Mouse (Mus musculus) kidney, adult 2 months (tissue): ENCODE data around the gene Jag2. TPM values are rescaled to one million over a fixed set of nuclear protein-coding genes. Genes with fewer than 3 reads are reported as not detected.

ENCODE experiments used
- DNase-seq: peaks from one replicate; pipeline ENCODE4 v3.0.0; 2021
- H3K27ac ChIP-seq: fragments of 200-500 bp; 2 replicates; pipeline ENCODE4 v1.5.1; 2012; ENCODE audit warnings: low read depth, low read length, control low read depth, inconsistent platforms; ENCODE audit not compliant: insufficient read depth
- H3K27me3 ChIP-seq: fragments of 200-500 bp; replicated peaks from 2 replicates; pipeline ENCODE4 v1.6.1; 2012; ENCODE audit warnings: mild to moderate bottlenecking, moderate library complexity, low read length, inconsistent platforms; ENCODE audit not compliant: control insufficient read depth, insufficient read depth
- H3K36me3 ChIP-seq: fragments of 200-500 bp; 2 replicates; pipeline ENCODE4 v1.6.1; 2012; ENCODE audit warnings: mild to moderate bottlenecking, moderate library complexity, low read length, inconsistent platforms; ENCODE audit not compliant: control insufficient read depth, insufficient read depth
- H3K4me1 ChIP-seq: fragments of 200-500 bp; 2 replicates; pipeline ENCODE4 v1.6.1; 2011; ENCODE audit warnings: low read length; ENCODE audit not compliant: control insufficient read depth, insufficient read depth
- H3K4me3 ChIP-seq: fragments of 200-500 bp; 2 replicates; pipeline ENCODE4 v1.5.1; 2011; ENCODE audit warnings: mild to moderate bottlenecking, low read depth, low read length, control low read depth; ENCODE audit not compliant: insufficient read depth
- CTCF ChIP-seq: fragments of 200-500 bp; conservative IDR thresholded peaks from 2 replicates; pipeline ENCODE4 v1.5.1; 2011; ENCODE audit warnings: low read depth, mild to moderate bottlenecking, control low read depth, low read length, moderate library complexity, mixed read lengths; ENCODE audit not compliant: insufficient read depth, insufficient read length
- POLR2A ChIP-seq: fragments of 200-500 bp; IDR thresholded peaks from one replicate; pipeline ENCODE4 v1.6.1; 2011; ENCODE audit warnings: low read depth, low read length, control low read depth
- WGBS: fragments of 180-500 bp; shearing (Covaris S2); methylation state at CpG from one replicate; pipeline ENCODE4 v1.1.7; 2018; 5-methylcytosine and 5-hydroxymethylcytosine counted together
- polyA plus RNA-seq: library from polyadenylated mRNA; depleted of rRNA; stranded (reverse); fragments of >200 nt; gene quantifications from 2 replicates; pipeline ENCODE4 v1.2.3, GENCODE M21; 2012; rRNA removed

The Jag2 gene
- 10.1 and 10.6 TPM in 2 replicates for polyA plus RNA-seq

DNA sequence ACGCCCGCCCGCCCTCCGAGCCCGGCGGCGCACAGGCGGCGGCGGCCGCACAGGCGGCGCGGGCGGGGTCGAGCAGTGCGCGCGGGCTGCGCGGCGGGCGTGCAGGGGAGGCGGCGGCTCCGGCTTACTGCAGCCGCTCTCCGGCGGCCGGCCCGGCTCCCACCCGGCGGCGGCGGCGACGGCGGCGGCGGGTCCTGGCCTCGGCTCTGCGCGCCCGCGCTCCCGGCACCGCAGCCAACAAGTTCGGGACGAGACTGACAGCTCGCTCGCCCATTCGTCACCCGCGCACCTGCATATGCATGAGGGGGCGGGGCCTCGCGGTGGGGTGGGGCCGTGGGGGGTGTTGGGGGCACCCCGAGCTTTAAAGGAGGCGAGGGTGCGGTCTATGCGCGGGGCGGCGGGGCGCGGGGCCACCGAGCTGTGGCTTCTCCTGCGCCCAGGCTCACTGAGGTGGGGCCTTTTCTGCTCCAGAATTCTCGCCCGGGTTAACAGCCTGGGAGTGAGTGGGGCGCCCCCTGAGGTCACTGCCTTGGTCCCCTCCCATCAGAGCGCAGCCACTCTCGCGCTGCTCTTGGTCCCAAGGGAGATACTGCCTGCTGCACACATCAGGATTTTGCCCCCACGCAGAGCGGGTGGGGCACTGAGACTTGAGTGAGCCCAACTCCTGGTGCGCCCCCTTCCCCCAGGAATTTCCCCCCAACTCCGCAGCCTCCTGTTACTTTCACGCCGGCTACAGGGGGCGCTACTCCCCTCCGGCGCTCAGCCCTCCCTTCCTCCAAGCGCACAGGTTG is at the start of gene Jag2:
Gene Jag2, minus strand, starts transcription at position 215 of the 791 bp plus-strand sequence.
- no peak within 1 kb of the TSS for H3K27ac ChIP-seq
- TF ChIP-seq CTCF = no peak
- TF ChIP-seq POLR2A = no peak
- H3K4me1 ChIP-seq = no peaks in the 10 kb centered on the region
- H3K4me3 ChIP-seq = peak within 1 kb of the TSS; percentile 58
- peaks cover 2% of the 10 kb centered on the region; the same call in 1 of the 2 replicates for H3K27me3 ChIP-seq
- 18% methylated on average over 85 of the region's 85 CpGs for WGBS
- no peaks in the 10 kb centered on the region for H3K36me3 ChIP-seq
- peak; percentile 53 for DNase-seq

DNA sequence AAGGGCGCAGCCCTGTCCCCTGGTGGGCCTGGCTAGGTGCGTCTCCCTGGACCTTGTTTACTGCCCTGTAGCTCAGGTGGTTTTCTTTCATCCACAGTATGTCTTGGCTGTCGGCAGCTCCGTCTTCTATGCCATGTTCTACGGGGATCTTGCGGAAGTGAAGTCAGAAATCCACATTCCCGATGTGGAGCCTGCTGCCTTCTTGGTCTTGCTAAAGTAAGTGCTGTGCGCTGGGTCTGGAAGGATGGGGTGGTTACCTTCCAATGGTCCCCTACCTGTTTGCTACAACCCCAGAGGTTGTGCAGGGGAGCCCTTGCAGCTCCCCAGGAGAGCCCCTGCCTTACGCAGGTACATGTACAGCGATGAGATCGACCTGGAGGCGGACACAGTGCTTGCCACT is 47.6 kb upstream of the Jag2 start:
- no peak for TF ChIP-seq CTCF
- no peak for TF ChIP-seq POLR2A
- H3K36me3 ChIP-seq = peaks cover 1% of the 10 kb centered on the region
- H3K27me3 ChIP-seq = no peaks in the 10 kb centered on the region
- WGBS = 42% methylated on average over 12 of the region's 12 CpGs
- peak overlapping the region; percentile 94 for H3K4me3 ChIP-seq
- peak; percentile 21 for DNase-seq
- H3K4me1 ChIP-seq = peaks cover 7% of the 10 kb centered on the region; the same call in 1 of the 2 replicates
- peak overlapping the region; percentile 95 for H3K27ac ChIP-seq

DNA sequence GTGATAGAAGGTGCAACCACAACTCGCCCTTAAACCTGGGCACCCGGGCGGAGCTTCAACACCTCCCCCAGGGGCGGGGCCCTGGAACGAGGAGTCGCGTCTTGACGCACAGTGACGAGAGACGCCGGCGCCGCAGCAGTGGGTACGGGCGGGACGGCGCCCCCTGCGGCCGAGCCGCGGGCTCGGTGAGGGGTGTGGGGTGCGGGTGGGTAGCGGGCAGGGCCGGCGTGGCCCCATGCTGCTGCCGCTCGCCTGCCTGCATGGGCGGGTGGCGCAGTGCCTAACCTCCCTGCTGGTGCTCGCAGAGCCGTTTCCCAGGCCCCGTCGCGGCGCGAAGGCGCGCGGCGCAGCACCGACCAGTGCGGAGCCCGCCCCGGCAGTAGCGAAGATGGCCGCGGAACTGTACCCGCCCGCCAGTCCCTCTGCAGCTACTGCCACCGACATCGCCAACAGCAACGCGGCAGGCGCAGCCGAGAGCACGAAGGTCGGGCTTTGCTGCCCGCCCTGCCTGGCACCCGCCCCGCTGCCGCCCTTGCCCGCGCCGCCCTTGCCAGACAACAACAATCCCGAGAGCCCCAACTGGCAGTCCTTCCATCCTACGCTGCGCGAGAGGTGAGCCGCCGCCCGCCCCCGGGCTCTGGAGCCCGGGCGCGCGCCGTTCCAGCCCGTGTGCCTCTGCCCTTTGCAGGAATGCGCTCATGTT is 46.9 kb upstream of the Jag2 start, which contains the start of gene Btbd6:
Gene Btbd6, plus strand, starts transcription at position 112 of the 703 bp plus-strand sequence.
- WGBS = under 1% methylated on average over 80 of the region's 80 CpGs
- Histone ChIP-seq H3K4me1 (peaks cover 7% of the 10 kb centered on the region; the same call in 1 of the 2 replicates), H3K27me3 (no peaks in the 10 kb centered on the region), H3K36me3 (peaks cover 1% of the 10 kb centered on the region), H3K4me3 (peak within 1 kb of the TSS; percentile 94), H3K27ac (peak within 1 kb of the TSS; percentile 95)
- peak; percentile 95 for DNase-seq
- TF ChIP-seq POLR2A (peak; percentile 12), CTCF (peak; percentile 42)

DNA sequence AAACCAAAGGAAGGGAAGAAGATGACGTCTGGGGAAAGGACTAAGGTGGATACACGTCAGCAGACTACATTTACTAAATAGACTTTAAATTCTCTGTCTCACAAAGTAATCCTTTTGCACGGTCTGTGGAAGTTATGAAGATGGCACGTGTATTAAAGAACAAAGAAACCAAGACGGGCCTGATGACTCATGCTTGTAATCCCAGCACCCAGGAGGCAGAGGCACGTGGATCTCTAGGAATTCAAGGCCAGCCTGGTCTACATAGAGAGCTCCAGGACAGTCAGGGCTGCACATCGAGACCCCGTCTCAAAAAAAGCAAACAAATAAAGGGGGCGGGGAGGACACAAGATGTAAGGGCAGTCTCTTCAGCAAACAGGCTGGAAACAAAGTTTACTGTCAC is 45.2 kb upstream of the Jag2 start:
- no peak overlapping the region for H3K27ac ChIP-seq
- no peak overlapping the region for H3K4me3 ChIP-seq
- WGBS = 93% methylated on average over 9 of the region's 9 CpGs
- TF ChIP-seq CTCF (no peak), POLR2A (no peak)
- no peak for DNase-seq
- peaks cover 7% of the 10 kb centered on the region; the same call in 1 of the 2 replicates for H3K4me1 ChIP-seq
- H3K36me3 ChIP-seq = peaks cover 1% of the 10 kb centered on the region
- no peaks in the 10 kb centered on the region for H3K27me3 ChIP-seq

DNA sequence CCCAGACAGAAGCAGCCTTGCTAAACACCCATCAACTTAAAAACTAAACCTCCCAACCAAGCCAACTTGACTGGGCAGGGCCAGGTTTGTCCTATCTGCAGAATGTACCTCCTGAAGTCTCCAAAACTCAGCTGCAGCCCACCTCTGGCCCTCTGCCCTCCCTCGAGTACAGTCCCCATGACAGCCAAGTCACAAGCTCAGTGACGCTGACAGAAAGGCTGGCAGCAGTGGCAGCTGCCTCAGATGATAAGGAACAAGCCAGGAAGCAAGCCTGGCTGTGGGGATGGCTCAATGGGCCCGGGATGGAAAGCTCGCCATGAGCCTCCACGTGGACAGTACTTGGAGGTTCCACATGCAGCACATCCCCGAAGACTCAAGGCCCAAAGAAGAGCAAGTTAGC is 40.0 kb upstream of the Jag2 start:
- H3K27ac ChIP-seq = no peak overlapping the region
- TF ChIP-seq CTCF (no peak), POLR2A (no peak)
- 79% methylated on average over 6 of the region's 6 CpGs for WGBS

DNA sequence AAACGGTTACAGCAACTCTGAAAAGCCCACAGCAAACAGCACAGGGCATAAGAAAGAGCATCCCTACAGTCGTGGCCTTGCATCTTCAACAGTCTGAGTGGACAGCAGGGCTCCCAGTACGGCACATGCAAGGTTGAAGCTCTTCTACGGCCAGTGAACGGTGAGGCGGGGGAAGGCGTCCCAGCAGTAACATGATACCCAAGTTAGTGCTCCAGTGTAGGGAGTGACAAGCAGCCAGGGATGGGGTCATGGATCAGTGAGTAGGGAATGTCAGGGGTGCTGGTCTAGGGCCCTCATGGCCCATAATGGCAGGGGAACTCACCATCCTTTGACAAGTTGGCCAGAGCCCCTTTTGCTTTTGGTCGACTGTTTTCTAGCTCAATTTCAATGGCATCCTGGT is 39.4 kb upstream of the Jag2 start:
- DNase-seq = no peak
- no peak overlapping the region for H3K27ac ChIP-seq
- no peak for TF ChIP-seq CTCF
- TF ChIP-seq POLR2A = no peak
- 47% methylated on average over 8 of the region's 8 CpGs for WGBS
- no peaks in the 10 kb centered on the region for H3K4me1 ChIP-seq
- no peak overlapping the region for H3K4me3 ChIP-seq
- no peaks in the 10 kb centered on the region for H3K27me3 ChIP-seq
- H3K36me3 ChIP-seq = peaks cover 3% of the 10 kb centered on the region

More for the DNA sequence above, 40.0 kb upstream of the Jag2 start:
- DNase-seq = no peak
- Histone ChIP-seq H3K4me3 (no peak overlapping the region), H3K36me3 (peaks cover 3% of the 10 kb centered on the region), H3K4me1 (no peaks in the 10 kb centered on the region), H3K27me3 (no peaks in the 10 kb centered on the region)

DNA sequence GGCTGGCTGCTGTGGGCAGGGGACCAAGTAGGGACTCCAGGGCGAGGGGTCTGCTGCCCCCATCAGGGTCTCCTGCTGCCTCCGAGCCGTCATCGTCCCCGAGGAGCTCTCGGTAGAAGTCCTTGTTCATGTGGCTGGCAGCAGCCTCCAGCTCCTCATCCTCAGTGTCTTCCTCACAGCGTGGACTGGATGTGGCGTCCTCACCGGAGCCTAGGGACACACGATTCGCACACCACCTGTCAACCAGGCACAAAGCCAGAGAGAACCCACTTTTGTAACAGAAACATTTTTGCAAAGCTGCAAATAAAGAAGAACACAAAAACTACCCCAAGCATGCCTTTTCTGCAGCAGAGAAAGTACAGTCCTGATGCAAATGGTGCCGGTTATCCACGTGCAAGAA is 36.2 kb upstream of the Jag2 start:
- no peak overlapping the region for H3K4me3 ChIP-seq
- H3K4me1 ChIP-seq = no peaks in the 10 kb centered on the region
- 93% methylated on average over 13 of the region's 13 CpGs for WGBS
- H3K36me3 ChIP-seq = peaks cover 7% of the 10 kb centered on the region
- H3K27ac ChIP-seq = no peak overlapping the region
- no peaks in the 10 kb centered on the region for H3K27me3 ChIP-seq
- TF ChIP-seq CTCF (no peak), POLR2A (no peak)
- DNase-seq = no peak
